Mouse (Mus musculus): ENCODE measurements at regions not wholly inside any gene's neighbourhood (a gene's known extent, or its start where the extent isn't known, plus 50 kb on each side); places are given as distances from the start of the nearest gene placed in this dataset.

DNA sequence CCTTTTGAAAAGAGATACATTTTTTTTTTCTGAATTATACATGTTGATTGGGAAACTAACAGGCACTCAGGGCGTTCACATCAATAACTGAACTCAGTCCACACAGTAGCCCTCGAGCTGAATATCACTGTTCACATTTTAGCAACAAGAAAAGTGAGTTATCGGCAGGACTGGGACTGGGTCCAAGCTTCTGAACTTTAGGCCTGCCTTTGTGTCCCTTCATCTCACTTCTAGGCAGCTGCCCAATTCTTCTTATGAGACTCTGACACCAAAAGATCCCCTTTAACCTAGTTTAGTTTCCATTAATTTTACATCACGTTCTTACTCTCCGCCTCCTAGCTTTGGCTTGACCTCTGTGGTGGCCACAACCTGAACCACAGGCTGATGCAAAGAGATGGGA, 242.7 kb downstream of the Rsl24d1 start:
- WGBS, result 85% methylated on average over 5 of the region's 5 CpGs
- Histone ChIP-seq H3K4me1 (replicated peaks) (no peaks in the 10 kb centered on the region), H3K27ac (no peak overlapping the region), H3K27me3 (ENCODE audit: insufficient read depth, poor library complexity, severe bottlenecking) (no peaks in the 10 kb centered on the region), H3K36me3 (no peaks in the 10 kb centered on the region), H3K4me3 (no peak overlapping the region), H3K9me3 (no peaks in the 10 kb centered on the region)
- DNase-seq (ENCODE audit: low spot score), result no peak

DNA sequence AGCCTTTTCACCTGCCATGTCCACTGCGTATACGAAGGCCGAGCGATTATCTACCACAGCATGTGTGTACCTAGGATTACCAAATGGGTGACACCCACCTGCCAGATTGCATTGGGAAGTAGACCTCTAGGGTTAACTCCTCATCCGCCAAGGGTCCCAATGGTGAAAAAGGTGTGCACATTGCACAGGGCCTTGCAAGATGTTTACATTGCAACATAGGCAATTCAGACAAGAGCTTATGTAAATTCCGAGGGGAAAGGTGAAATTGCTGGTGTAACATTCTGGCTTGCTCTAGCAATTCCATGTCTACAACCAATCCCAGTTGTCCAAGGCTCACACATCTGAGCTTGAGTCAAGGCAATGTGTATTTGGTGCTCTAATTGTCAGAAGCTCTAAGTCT, 245.7 kb downstream of the Rsl24d1 start:
- Histone ChIP-seq H3K27me3 (ENCODE audit: insufficient read depth, poor library complexity, severe bottlenecking) (no peaks in the 10 kb centered on the region), H3K9me3 (no peaks in the 10 kb centered on the region), H3K36me3 (no peaks in the 10 kb centered on the region), H3K27ac (no peak overlapping the region), H3K4me3 (no peak overlapping the region), H3K4me1 (replicated peaks) (no peaks in the 10 kb centered on the region)
- no peak for DNase-seq (ENCODE audit: low spot score)
- 94% methylated on average over 6 of the region's 6 CpGs for WGBS

DNA sequence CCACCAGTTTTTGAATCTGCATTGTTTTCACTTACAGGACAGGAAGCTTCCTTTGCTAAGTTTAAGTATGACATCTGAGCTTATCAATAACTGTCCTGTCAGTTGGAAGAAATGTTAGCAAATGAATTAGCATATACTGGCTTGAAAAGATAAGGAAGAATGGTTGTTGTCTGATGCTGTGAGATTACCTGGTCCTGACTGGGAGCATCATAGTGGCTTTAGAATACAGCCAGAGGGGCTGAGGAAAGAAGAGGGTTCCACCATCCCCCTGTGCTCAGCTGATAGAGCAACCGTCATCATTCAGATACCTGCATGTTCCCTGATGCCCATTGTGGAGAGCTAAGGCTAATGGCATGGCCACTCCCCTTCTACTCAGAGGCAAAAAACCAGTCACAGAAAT, 267.5 kb downstream of the Rsl24d1 start:
- DNase-seq (ENCODE audit: low spot score), result no peak
- Histone ChIP-seq H3K4me3 (no peak overlapping the region), H3K4me1 (replicated peaks) (no peaks in the 10 kb centered on the region), H3K9me3 (no peaks in the 10 kb centered on the region), H3K36me3 (no peaks in the 10 kb centered on the region), H3K27ac (no peak overlapping the region), H3K27me3 (ENCODE audit: insufficient read depth, poor library complexity, severe bottlenecking) (no peaks in the 10 kb centered on the region)
- WGBS, result 83% methylated on average over 1 of the region's 1 CpGs

DNA sequence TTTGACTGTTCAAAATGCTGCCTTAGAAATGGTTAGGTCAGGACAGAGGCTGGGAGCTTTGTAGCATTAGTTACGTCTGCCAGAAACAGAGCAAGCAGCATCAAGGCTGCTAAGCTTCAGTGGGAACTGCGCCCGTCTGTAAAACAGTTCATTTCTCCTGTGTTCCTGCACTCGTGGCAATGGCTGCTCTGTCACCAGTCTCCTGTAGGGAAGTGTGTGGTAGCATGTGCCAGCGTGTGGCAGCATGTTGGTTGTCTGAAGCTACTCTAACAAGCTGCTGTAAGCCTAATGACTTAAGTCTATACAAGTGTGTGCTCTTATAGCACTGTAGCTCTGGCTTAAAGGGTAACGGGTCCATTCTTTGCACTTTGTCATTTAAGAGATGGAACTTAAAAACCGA, 278.8 kb downstream of the Rsl24d1 start:
- Histone ChIP-seq H3K27me3 (ENCODE audit: insufficient read depth, poor library complexity, severe bottlenecking) (no peaks in the 10 kb centered on the region), H3K27ac (no peak overlapping the region), H3K4me3 (no peak overlapping the region), H3K9me3 (no peaks in the 10 kb centered on the region), H3K4me1 (replicated peaks) (no peaks in the 10 kb centered on the region), H3K36me3 (no peaks in the 10 kb centered on the region)
- 79% methylated on average over 7 of the region's 7 CpGs for WGBS
- DNase-seq (ENCODE audit: low spot score), result no peak

GRCm38 (mm10) chr9:73413367-73413930, 300.2 kb downstream of the Rsl24d1 start:
- Histone ChIP-seq H3K27ac (no peak overlapping the region), H3K4me3 (no peak overlapping the region), H3K27me3 (ENCODE audit: insufficient read depth, poor library complexity, severe bottlenecking) (no peaks in the 10 kb centered on the region), H3K9me3 (no peaks in the 10 kb centered on the region), H3K36me3 (no peaks in the 10 kb centered on the region), H3K4me1 (replicated peaks) (peaks cover 8% of the 10 kb centered on the region; the same call in 1 of the 2 replicates)
- no peak for DNase-seq (ENCODE audit: low spot score)
- WGBS, result 84% methylated on average over 8 of the region's 8 CpGs

- H3K9me3 ChIP-seq, result no peaks in the 10 kb centered on the region
- no peaks in the 10 kb centered on the region for H3K36me3 ChIP-seq
- no peak overlapping the region for H3K27ac ChIP-seq
- H3K4me1 ChIP-seq (replicated peaks), result peaks cover 8% of the 10 kb centered on the region; the same call in 1 of the 2 replicates
- H3K4me3 ChIP-seq, result no peak overlapping the region
- H3K27me3 ChIP-seq (ENCODE audit: insufficient read depth, poor library complexity, severe bottlenecking), result no peaks in the 10 kb centered on the region
- WGBS, result 83% methylated on average over 10 of the region's 10 CpGs
- no peak for DNase-seq (ENCODE audit: low spot score)
These were observed 303.0 kb downstream of the Rsl24d1 start for GRCm38 (mm10) chr9:73416084-73416777.
